Mouse (Mus musculus): ENCODE data around the gene Lrrc4b.

GRCm38 (mm10) chr7:44460067-44460466 lies 31.2 kb downstream of the Lrrc4b start:
- TF ChIP-seq CTCF (IDR thresholded peaks at IDR 0.05; ENCODE audit: insufficient read depth, low read depth, low read length) (no peak), POLR2A (IDR thresholded peaks at IDR 0.05; ENCODE audit: insufficient read depth, low read depth, low read length) (no peak)

Measured in olfactory bulb, adult 2 months (tissue).